Mouse (Mus musculus) kidney, embryonic 15.5 days (tissue): ENCODE results near the gene Defb43. TPM values are rescaled to one million over a fixed set of nuclear protein-coding genes. Genes with fewer than 3 reads are reported as not detected.
A peak's percentile ranks its signal among the peaks of the same experiment; 100 is the strongest.

Experiments used
- ATAC-seq: fragments of 200-750 bp; cut with Nextera tagmentation; replicated peaks from 2 replicates; pipeline ENCODE4 v1.8.0; 2017; ENCODE audit warnings: moderate TSS enrichment; ENCODE audit not compliant: low FRiP score
- H3K27ac ChIP-seq: fragments of 300-500 bp; sonication (generic); 2 replicates; pipeline ENCODE4 v1.5.1; 2015; ENCODE audit warnings: mild to moderate bottlenecking, inconsistent platforms
- H3K27me3 ChIP-seq: fragments of 300-500 bp; sonication (generic); 2 replicates; pipeline ENCODE4 v1.6.1; 2015; ENCODE audit warnings: inconsistent platforms
- H3K36me3 ChIP-seq: fragments of 300-500 bp; sonication (generic); 2 replicates; pipeline ENCODE4 v1.6.1; 2015; ENCODE audit warnings: inconsistent platforms
- H3K4me1 ChIP-seq: fragments of 300-500 bp; sonication (generic); 2 replicates; pipeline ENCODE4 v1.6.1; 2015; ENCODE audit warnings: inconsistent platforms
- H3K4me2 ChIP-seq: fragments of 300-500 bp; sonication (generic); 2 replicates; pipeline ENCODE4 v1.6.1; 2015; ENCODE audit warnings: moderate library complexity, mild to moderate bottlenecking, inconsistent platforms
- H3K4me3 ChIP-seq: fragments of 300-500 bp; sonication (generic); replicated peaks from 2 replicates; pipeline ENCODE4 v1.5.1; 2015; ENCODE audit warnings: mild to moderate bottlenecking, inconsistent platforms
- H3K9ac ChIP-seq: fragments of 300-500 bp; sonication (generic); 2 replicates; pipeline ENCODE4 v1.6.1; 2015; ENCODE audit warnings: mild to moderate bottlenecking, inconsistent platforms
- H3K9me3 ChIP-seq: fragments of 300-500 bp; sonication (generic); replicated peaks from 2 replicates; pipeline ENCODE4 v1.6.1; 2016; ENCODE audit warnings: inconsistent platforms
- WGBS: fragments of 180-500 bp; shearing (Covaris S2); methylation state at CpG from one replicate; pipeline ENCODE4 v1.1.7; 2015; ENCODE audit warnings: mixed read lengths; 5-methylcytosine and 5-hydroxymethylcytosine counted together
- polyA plus RNA-seq: library from polyadenylated mRNA; unstranded; fragments of >200 nt; fragmentation: Nextera tagmentation; extraction: Ambion mirVana; gene quantifications from 2 replicates; pipeline ENCODE4 v1.2.1, GENCODE M21; 2015

Defb43 gene
- polyA plus RNA-seq, 1 experiment from 2014 or later, result not detected

- Histone ChIP-seq H3K9ac (no peak overlapping the region), H3K4me3 (no peak overlapping the region), H3K27me3 (no peaks in the 10 kb centered on the region), H3K4me2 (no peak overlapping the region), H3K36me3 (no peaks in the 10 kb centered on the region), H3K27ac (no peak overlapping the region), H3K4me1 (no peaks in the 10 kb centered on the region), H3K9me3 (no peaks in the 10 kb centered on the region)
- 74% methylated on average over 4 of the region's 4 CpGs for WGBS
- no peak for ATAC-seq
These were observed 1.5 kb downstream of the Defb43 start for GRCm38 (mm10) chr14:63013082-63013481.

GRCm38 (mm10) chr14:63014667-63015066 lies 3.1 kb downstream of the Defb43 start:
- H3K4me1 ChIP-seq, result no peaks in the 10 kb centered on the region
- 82% methylated on average over 4 of the region's 4 CpGs for WGBS
- no peak overlapping the region for H3K4me2 ChIP-seq
- no peak overlapping the region for H3K9ac ChIP-seq
- H3K9me3 ChIP-seq, result no peaks in the 10 kb centered on the region
- H3K36me3 ChIP-seq, result no peaks in the 10 kb centered on the region
- no peak overlapping the region for H3K27ac ChIP-seq
- H3K4me3 ChIP-seq, result no peak overlapping the region
- ATAC-seq, result no peak
- no peaks in the 10 kb centered on the region for H3K27me3 ChIP-seq

GRCm38 (mm10) chr14:63020524-63021156 lies 9.1 kb downstream of the Defb43 start:
- Histone ChIP-seq H3K27ac (no peak overlapping the region), H3K4me1 (no peaks in the 10 kb centered on the region), H3K9me3 (no peaks in the 10 kb centered on the region), H3K4me3 (no peak overlapping the region), H3K4me2 (no peak overlapping the region), H3K36me3 (no peaks in the 10 kb centered on the region), H3K27me3 (no peaks in the 10 kb centered on the region), H3K9ac (no peak overlapping the region)
- WGBS, result 58% methylated on average over 6 of the region's 6 CpGs
- no peak for ATAC-seq

- H3K4me3 ChIP-seq, result no peak within 1 kb of the TSS
- no peaks in the 10 kb centered on the region for H3K27me3 ChIP-seq
- H3K4me2 ChIP-seq, result no peak within 1 kb of the TSS
- H3K9me3 ChIP-seq, result no peaks in the 10 kb centered on the region
- H3K27ac ChIP-seq, result no peak within 1 kb of the TSS
- no peak within 1 kb of the TSS for H3K9ac ChIP-seq
- no peaks in the 10 kb centered on the region for H3K36me3 ChIP-seq
- ATAC-seq, result no peak
- H3K4me1 ChIP-seq, result no peaks in the 10 kb centered on the region
- WGBS, result 67% methylated on average over 3 of the region's 3 CpGs
These were observed 35.1 kb downstream of the Defb43 start, which contains the start of gene Defb42 for GRCm38 (mm10) chr14:63046691-63047090. TSS of gene Defb42 (plus strand) at chr14:63046991.

GRCm38 (mm10) chr14:63049910-63050370 lies 38.4 kb downstream of the Defb43 start, which contains the start of gene Defb30:
TSS of gene Defb30 (minus strand) at chr14:63049960.
- Histone ChIP-seq H3K9me3 (no peaks in the 10 kb centered on the region), H3K4me3 (no peak within 1 kb of the TSS), H3K9ac (no peak within 1 kb of the TSS), H3K36me3 (no peaks in the 10 kb centered on the region), H3K27ac (no peak within 1 kb of the TSS), H3K27me3 (no peaks in the 10 kb centered on the region), H3K4me1 (peaks cover 4% of the 10 kb centered on the region; the same call in 1 of the 2 replicates), H3K4me2 (no peak within 1 kb of the TSS)
- ATAC-seq, result no peak
- WGBS, result 75% methylated on average over 10 of the region's 14 CpGs

GRCm38 (mm10) chr14:63050769-63051168 lies 39.2 kb downstream of the Defb43 start:
- 38% methylated on average over 5 of the region's 5 CpGs for WGBS
- no peak for ATAC-seq
- H3K36me3 ChIP-seq, result no peaks in the 10 kb centered on the region

GRCm38 (mm10) chr14:63054729-63055128 lies 43.2 kb downstream of the Defb43 start:
- 31% methylated on average over 6 of the region's 6 CpGs for WGBS
- Histone ChIP-seq H3K9ac (no peak overlapping the region), H3K4me2 (no peak overlapping the region), H3K36me3 (no peaks in the 10 kb centered on the region), H3K27ac (no peak overlapping the region), H3K4me1 (peaks cover 4% of the 10 kb centered on the region; the same call in 1 of the 2 replicates), H3K9me3 (no peaks in the 10 kb centered on the region), H3K4me3 (no peak overlapping the region), H3K27me3 (no peaks in the 10 kb centered on the region)
- peak; percentile 82 for ATAC-seq

More at GRCm38 (mm10) chr14:63050769-63051168, 39.2 kb downstream of the Defb43 start:
- no peak overlapping the region for H3K4me2 ChIP-seq
- H3K9ac ChIP-seq, result no peak overlapping the region
- H3K9me3 ChIP-seq, result no peaks in the 10 kb centered on the region
- H3K4me1 ChIP-seq, result peaks cover 4% of the 10 kb centered on the region; the same call in 1 of the 2 replicates
- no peak overlapping the region for H3K27ac ChIP-seq
- no peak overlapping the region for H3K4me3 ChIP-seq
- H3K27me3 ChIP-seq, result no peaks in the 10 kb centered on the region

- H3K36me3 ChIP-seq, result no peaks in the 10 kb centered on the region
- H3K4me3 ChIP-seq, result no peak overlapping the region
- H3K9me3 ChIP-seq, result no peaks in the 10 kb centered on the region
- no peak for ATAC-seq
- H3K27me3 ChIP-seq, result peaks cover 2% of the 10 kb centered on the region; the same call in 1 of the 2 replicates
- no peaks in the 10 kb centered on the region for H3K4me1 ChIP-seq
- WGBS, result 77% methylated on average over 10 of the region's 10 CpGs
- H3K27ac ChIP-seq, result no peak overlapping the region
- H3K9ac ChIP-seq, result no peak overlapping the region
- H3K4me2 ChIP-seq, result no peak overlapping the region
These were observed 48.8 kb downstream of the Defb43 start for GRCm38 (mm10) chr14:63060361-63060760.

- no peak overlapping the region for H3K4me3 ChIP-seq
- WGBS, result 88% methylated on average over 2 of the region's 2 CpGs
- ATAC-seq, result no peak; the same call in 1 of the 2 replicates
- peaks cover 2% of the 10 kb centered on the region; the same call in 1 of the 2 replicates for H3K27me3 ChIP-seq
- H3K9ac ChIP-seq, result no peak overlapping the region
- 0 out of 2 replicates have a peak, but pooled peaks cover 2% of the 10 kb centered on the region for H3K4me1 ChIP-seq
- no peak overlapping the region for H3K4me2 ChIP-seq
- no peaks in the 10 kb centered on the region for H3K36me3 ChIP-seq
- H3K27ac ChIP-seq, result no peak overlapping the region
- H3K9me3 ChIP-seq, result no peaks in the 10 kb centered on the region
These were observed 50.6 kb downstream of the Defb43 start for GRCm38 (mm10) chr14:63062184-63062583.

- Histone ChIP-seq H3K27ac (no peak overlapping the region), H3K36me3 (no peaks in the 10 kb centered on the region), H3K4me3 (no peak overlapping the region), H3K9ac (no peak overlapping the region), H3K4me1 (0 out of 2 replicates have a peak, but pooled peaks cover 2% of the 10 kb centered on the region), H3K4me2 (no peak overlapping the region), H3K27me3 (peaks cover 15% of the 10 kb centered on the region; the same call in 1 of the 2 replicates), H3K9me3 (no peaks in the 10 kb centered on the region)
- 79% methylated on average over 5 of the region's 5 CpGs for WGBS
- ATAC-seq, result no peak
These were observed 53.8 kb downstream of the Defb43 start for GRCm38 (mm10) chr14:63065391-63065790.

GRCm38 (mm10) chr14:63066630-63067310 lies 55.2 kb downstream of the Defb43 start:
- H3K4me2 ChIP-seq, result peak overlapping the region; percentile 31; the same call in 1 of the 2 replicates
- H3K36me3 ChIP-seq, result no peaks in the 10 kb centered on the region
- no peak overlapping the region for H3K9ac ChIP-seq
- 33% methylated on average over 16 of the region's 16 CpGs for WGBS
- H3K4me3 ChIP-seq, result no peak overlapping the region
- H3K27ac ChIP-seq, result no peak overlapping the region
- ATAC-seq, result no peak
- H3K4me1 ChIP-seq, result 0 out of 2 replicates have a peak, but pooled peaks cover 2% of the 10 kb centered on the region
- H3K9me3 ChIP-seq, result no peaks in the 10 kb centered on the region
- H3K27me3 ChIP-seq, result peaks cover 19% of the 10 kb centered on the region; the same call in 1 of the 2 replicates
